Mouse (Mus musculus): ENCODE data around the gene Tcf7l2. TPM values are rescaled to one million over a fixed set of nuclear protein-coding genes. Genes with fewer than 3 reads are reported as not detected.

The Tcf7l2 gene
- total RNA-seq, 2 experiments from 2014 or later, result 0.61 to 8.4 TPM

GRCm38 (mm10) chr19:55720409-55721092 is 21.1 kb upstream of the Tcf7l2 start:
- ATAC-seq (replicated peaks; ENCODE audit: low FRiP score, poor library complexity, severe bottlenecking), result no peak

GRCm38 (mm10) chr19:55722376-55722775 is 19.2 kb upstream of the Tcf7l2 start:
- ATAC-seq (replicated peaks; ENCODE audit: low FRiP score, poor library complexity, severe bottlenecking), result no peak

GRCm38 (mm10) chr19:55729376-55729775 is 12.2 kb upstream of the Tcf7l2 start:
- no peak for ATAC-seq (replicated peaks; ENCODE audit: low FRiP score, poor library complexity, severe bottlenecking)

GRCm38 (mm10) chr19:55732499-55732898 is 9.1 kb upstream of the Tcf7l2 start:
- no peak for ATAC-seq (replicated peaks; ENCODE audit: low FRiP score, poor library complexity, severe bottlenecking)

GRCm38 (mm10) chr19:55732994-55733393 is 8.6 kb upstream of the Tcf7l2 start:
- ATAC-seq (replicated peaks; ENCODE audit: low FRiP score, poor library complexity, severe bottlenecking), result no peak

- ATAC-seq (replicated peaks; ENCODE audit: low FRiP score, poor library complexity, severe bottlenecking), result no peak
Measured at GRCm38 (mm10) chr19:55736016-55736415, 5.6 kb upstream of the Tcf7l2 start.

- no peak for ATAC-seq (replicated peaks; ENCODE audit: low FRiP score, poor library complexity, severe bottlenecking)
Measured at GRCm38 (mm10) chr19:55739713-55740112, 1.9 kb upstream of the Tcf7l2 start.

GRCm38 (mm10) chr19:55740753-55741438 is 724 bp upstream of the Tcf7l2 start:
- ATAC-seq (replicated peaks; ENCODE audit: low FRiP score, poor library complexity, severe bottlenecking), result no peak

- ATAC-seq (replicated peaks; ENCODE audit: low FRiP score, poor library complexity, severe bottlenecking), result no peak
Measured at GRCm38 (mm10) chr19:55742386-55743000, 873 bp downstream of the Tcf7l2 start.

- ATAC-seq (replicated peaks; ENCODE audit: low FRiP score, poor library complexity, severe bottlenecking), result no peak
Measured at GRCm38 (mm10) chr19:55743001-55743556, 1.5 kb downstream of the Tcf7l2 start.

GRCm38 (mm10) chr19:55743557-55744441 is 2.2 kb downstream of the Tcf7l2 start:
- ATAC-seq (replicated peaks; ENCODE audit: low FRiP score, poor library complexity, severe bottlenecking), result no peak

GRCm38 (mm10) chr19:55744576-55745191 is 3.1 kb downstream of the Tcf7l2 start:
- ATAC-seq (replicated peaks; ENCODE audit: low FRiP score, poor library complexity, severe bottlenecking), result no peak

- no peak for ATAC-seq (replicated peaks; ENCODE audit: low FRiP score, poor library complexity, severe bottlenecking)
Measured at GRCm38 (mm10) chr19:55745192-55745578, 3.6 kb downstream of the Tcf7l2 start.

GRCm38 (mm10) chr19:55746241-55746640 is 4.6 kb downstream of the Tcf7l2 start:
- no peak for ATAC-seq (replicated peaks; ENCODE audit: low FRiP score, poor library complexity, severe bottlenecking)

GRCm38 (mm10) chr19:55747237-55747925 is 5.8 kb downstream of the Tcf7l2 start:
- ATAC-seq (replicated peaks; ENCODE audit: low FRiP score, poor library complexity, severe bottlenecking), result no peak

- no peak for ATAC-seq (replicated peaks; ENCODE audit: low FRiP score, poor library complexity, severe bottlenecking)
Measured at GRCm38 (mm10) chr19:55747926-55748291, 6.3 kb downstream of the Tcf7l2 start.

- no peak for ATAC-seq (replicated peaks; ENCODE audit: low FRiP score, poor library complexity, severe bottlenecking)
Measured at GRCm38 (mm10) chr19:55748801-55749200, 7.2 kb downstream of the Tcf7l2 start.

- ATAC-seq (replicated peaks; ENCODE audit: low FRiP score, poor library complexity, severe bottlenecking), result no peak
Measured at GRCm38 (mm10) chr19:55749532-55749931, 7.9 kb downstream of the Tcf7l2 start.

- ATAC-seq (replicated peaks; ENCODE audit: low FRiP score, poor library complexity, severe bottlenecking), result no peak
Measured at GRCm38 (mm10) chr19:55750048-55750447, 8.4 kb downstream of the Tcf7l2 start.
